18 mouse cellular contexts compared by ENCODE assay signal in the genomic region with DNA sequence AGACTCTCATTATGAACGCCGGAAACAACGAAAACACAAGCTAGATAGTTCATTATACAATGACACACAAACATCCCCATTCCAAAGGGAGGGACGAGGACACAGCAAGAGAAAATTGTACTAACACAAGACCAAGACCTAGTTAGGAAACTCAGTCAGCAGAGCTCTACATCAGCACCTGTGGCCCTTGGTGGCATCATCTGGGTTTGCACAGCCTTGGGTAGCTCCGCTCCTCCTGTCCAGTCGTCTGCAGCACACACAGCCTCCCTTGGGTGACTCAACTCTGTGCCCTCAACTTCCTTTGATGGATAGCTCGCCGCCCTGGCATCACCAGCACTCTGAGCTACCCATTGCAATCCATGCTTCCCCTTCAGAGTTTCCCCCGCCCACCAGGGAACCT.
"Had no signal": no experiment of that assay in that cellular context is flagged by ENCODE, and none has a peak within 500 bp of the region (broad histone marks: within the 10 kb centered on the region; RNA-seq: fewer than 3 reads in every experiment).

No protein-coding gene starts in this region.

- H3K9me3 ChIP-seq: midbrain, embryonic 10.5 days; midbrain, embryonic 13.5 days; neural tube, embryonic 15.5 days had no signal

- H3K4me2 ChIP-seq: lung, embryonic 14.5 days; midbrain, embryonic 13.5 days; neural tube, embryonic 13.5 days; neural tube, embryonic 15.5 days had no signal

- DNase-seq: lung, embryonic 14.5 days; lung, postnatal 14 days; lung, postnatal 4 days; retina, postnatal 1 day; right cerebral cortex, adult 18-20 months; right cerebral cortex, postnatal 25 days; right cerebral cortex, postnatal 4 days; spleen, adult 18-20 months; thymus, adult 18-20 months; thymus, postnatal 14 days; thymus, postnatal 36 days had no signal

- ATAC-seq: midbrain, embryonic 13.5 days; midbrain, embryonic 16.5 days had no signal

- H3K4me1 ChIP-seq: midbrain, embryonic 13.5 days; neural tube, embryonic 13.5 days; neural tube, embryonic 15.5 days had no signal

- H3K27me3 ChIP-seq: midbrain, embryonic 13.5 days; neural tube, embryonic 13.5 days; neural tube, embryonic 15.5 days had no signal

- H3K4me3 ChIP-seq: midbrain, embryonic 10.5 days; midbrain, embryonic 13.5 days; myocyte; neural tube, embryonic 13.5 days; neural tube, embryonic 15.5 days had no signal

- H3K27ac ChIP-seq: liver, embryonic 14.5 days; midbrain, embryonic 10.5 days; midbrain, embryonic 13.5 days; neural tube, embryonic 13.5 days; neural tube, embryonic 15.5 days had no signal

- H3K9ac ChIP-seq: liver, embryonic 14.5 days; lung, embryonic 14.5 days; midbrain, embryonic 13.5 days; neural tube, embryonic 13.5 days; neural tube, embryonic 15.5 days had no signal

- H3K36me3 ChIP-seq: midbrain, embryonic 10.5 days; midbrain, embryonic 13.5 days; neural tube, embryonic 13.5 days; neural tube, embryonic 15.5 days had no signal
